Mouse (Mus musculus): ENCODE measurements around the gene Ifitm3. TPM values are rescaled to one million over a fixed set of nuclear protein-coding genes. Genes with fewer than 3 reads are reported as not detected.

Ifitm3 gene
- polyA plus RNA-seq (2015; fragmentation: Nextera tagmentation; extraction: Ambion mirVana) = 250 and 252 TPM in 2 replicates

GRCm38 (mm10) chr7:141010593-141010992 lies at the start of gene Ifitm3:
Gene Ifitm3, minus strand, starts transcription at chr7:141010770.

DNA sequence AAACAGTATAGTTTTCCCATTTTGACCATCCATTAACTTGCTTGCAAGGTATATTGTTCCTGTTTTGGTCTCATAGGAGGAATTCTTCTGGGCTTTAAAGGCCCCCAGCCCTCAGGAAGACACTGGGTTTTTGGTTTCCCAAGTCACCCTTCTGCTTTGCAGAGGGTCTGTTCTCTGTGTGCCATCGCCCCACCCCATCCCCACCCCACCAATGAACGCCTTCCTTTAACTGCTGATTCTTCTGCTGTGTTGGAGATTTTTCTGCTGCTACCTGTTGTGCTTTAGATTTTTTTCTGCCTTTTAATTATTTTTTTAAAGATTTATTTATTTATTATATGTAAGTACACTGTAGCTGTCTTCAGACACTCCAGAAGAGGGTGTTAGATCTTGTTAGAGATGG lies 18.3 kb upstream of the Ifitm3 start, which contains the start of gene Gm17387:
TSS of gene Gm17387 (plus strand) at position 301 of the 400 bp plus-strand sequence.

GRCm38 (mm10) chr7:141017824-141018223 lies 7.3 kb upstream of the Ifitm3 start, which contains the start of gene Ifitm6:
Gene Ifitm6, minus strand, starts transcription at chr7:141017924.

GRCm38 (mm10) chr7:140966921-140967320 lies 43.6 kb downstream of the Ifitm3 start, which contains the start of gene Ifitm1:
Gene Ifitm1, plus strand, starts transcription at chr7:140967221.

Other genes starting within 250 kb of the Ifitm3 start
- gene Cyp2e1, start 247.0 kb downstream of the Ifitm3 start, polyA plus RNA-seq (2015; fragmentation: Nextera tagmentation; extraction: Ambion mirVana) = 0.29 and 13.1 TPM in 2 replicates
- 0.21 TPM in 1 of 2 replicates, not detected in the other for gene Syce1, start 222.9 kb downstream of the Ifitm3 start, polyA plus RNA-seq (2015; fragmentation: Nextera tagmentation; extraction: Ambion mirVana)
- gene Zfp941, start 188.6 kb downstream of the Ifitm3 start, polyA plus RNA-seq (2015; fragmentation: Nextera tagmentation; extraction: Ambion mirVana) = 0.11 and 0.14 TPM in 2 replicates
- gene Urah, start 175.8 kb downstream of the Ifitm3 start, polyA plus RNA-seq (2015; fragmentation: Nextera tagmentation; extraction: Ambion mirVana) = 5.0 TPM in 1 of 2 replicates, not detected in the other
- gene Scgb1c1, start 165.2 kb downstream of the Ifitm3 start, polyA plus RNA-seq (2015; fragmentation: Nextera tagmentation; extraction: Ambion mirVana) = not detected in 2 replicates
- not detected in 2 replicates for gene Odf3, start 163.0 kb downstream of the Ifitm3 start, polyA plus RNA-seq (2015; fragmentation: Nextera tagmentation; extraction: Ambion mirVana)
- gene Gm45785, start 154.4 kb downstream of the Ifitm3 start, polyA plus RNA-seq (2015; fragmentation: Nextera tagmentation; extraction: Ambion mirVana) = not detected in 2 replicates
- gene Ric8a, start 153.8 kb downstream of the Ifitm3 start, polyA plus RNA-seq (2015; fragmentation: Nextera tagmentation; extraction: Ambion mirVana) = 40.2 and 42.3 TPM in 2 replicates
- 35.0 and 37.4 TPM in 2 replicates for gene Bet1l, start 153.2 kb downstream of the Ifitm3 start, polyA plus RNA-seq (2015; fragmentation: Nextera tagmentation; extraction: Ambion mirVana)
- gene Psmd13, start 128.8 kb downstream of the Ifitm3 start, polyA plus RNA-seq (2015; fragmentation: Nextera tagmentation; extraction: Ambion mirVana) = 170 and 182 TPM in 2 replicates
- 28.6 and 32.3 TPM in 2 replicates for gene Sirt3, start 128.5 kb downstream of the Ifitm3 start, polyA plus RNA-seq (2015; fragmentation: Nextera tagmentation; extraction: Ambion mirVana)
- 998 and 1,212 TPM in 2 replicates for gene Cox8b, start 110.3 kb downstream of the Ifitm3 start, polyA plus RNA-seq (2015; fragmentation: Nextera tagmentation; extraction: Ambion mirVana)
- 0.02 and 0.06 TPM in 2 replicates for gene Nlrp6, start 89.9 kb downstream of the Ifitm3 start, polyA plus RNA-seq (2015; fragmentation: Nextera tagmentation; extraction: Ambion mirVana)
- 8.7 and 9.2 TPM in 2 replicates for gene Pgghg, start 69.4 kb downstream of the Ifitm3 start, polyA plus RNA-seq (2015; fragmentation: Nextera tagmentation; extraction: Ambion mirVana)
- 1.2 and 2.4 TPM in 2 replicates for gene Ifitm5, start 60.5 kb downstream of the Ifitm3 start, polyA plus RNA-seq (2015; fragmentation: Nextera tagmentation; extraction: Ambion mirVana)
- not detected in 2 replicates for gene Gm45717, start 54.8 kb downstream of the Ifitm3 start, polyA plus RNA-seq (2015; fragmentation: Nextera tagmentation; extraction: Ambion mirVana)
- gene Ifitm2, start 54.8 kb downstream of the Ifitm3 start, polyA plus RNA-seq (2015; fragmentation: Nextera tagmentation; extraction: Ambion mirVana) = 680 and 694 TPM in 2 replicates
- gene Ifitm1, start 43.5 kb downstream of the Ifitm3 start, polyA plus RNA-seq (2015; fragmentation: Nextera tagmentation; extraction: Ambion mirVana) = 12.1 and 16.9 TPM in 2 replicates
- gene Ifitm6, start 7.2 kb upstream of the Ifitm3 start, polyA plus RNA-seq (2015; fragmentation: Nextera tagmentation; extraction: Ambion mirVana) = 0.56 and 1.0 TPM in 2 replicates
- gene Gm17387, start 18.4 kb upstream of the Ifitm3 start, polyA plus RNA-seq (2015; fragmentation: Nextera tagmentation; extraction: Ambion mirVana) = not detected in 2 replicates
- 0.56 TPM in 1 of 2 replicates, not detected in the other for gene B4galnt4, start 50.3 kb upstream of the Ifitm3 start, polyA plus RNA-seq (2015; fragmentation: Nextera tagmentation; extraction: Ambion mirVana)
- gene Pkp3, start 67.4 kb upstream of the Ifitm3 start, polyA plus RNA-seq (2015; fragmentation: Nextera tagmentation; extraction: Ambion mirVana) = 0.46 and 4.1 TPM in 2 replicates
- gene Sigirr, start 89.8 kb upstream of the Ifitm3 start, polyA plus RNA-seq (2015; fragmentation: Nextera tagmentation; extraction: Ambion mirVana) = 2.8 and 3.8 TPM in 2 replicates
- 0.93 TPM in 1 of 2 replicates, not detected in the other for gene Ano9, start 107.0 kb upstream of the Ifitm3 start, polyA plus RNA-seq (2015; fragmentation: Nextera tagmentation; extraction: Ambion mirVana)
- 29.8 and 34.4 TPM in 2 replicates for gene Ptdss2, start 111.6 kb upstream of the Ifitm3 start, polyA plus RNA-seq (2015; fragmentation: Nextera tagmentation; extraction: Ambion mirVana)
- gene Rnh1, start 162.1 kb upstream of the Ifitm3 start, polyA plus RNA-seq (2015; fragmentation: Nextera tagmentation; extraction: Ambion mirVana) = 80.7 and 92.6 TPM in 2 replicates
- 168 and 179 TPM in 2 replicates for gene Hras, start 183.2 kb upstream of the Ifitm3 start, polyA plus RNA-seq (2015; fragmentation: Nextera tagmentation; extraction: Ambion mirVana)
- 2.4 and 3.6 TPM in 2 replicates for gene Lrrc56, start 183.4 kb upstream of the Ifitm3 start, polyA plus RNA-seq (2015; fragmentation: Nextera tagmentation; extraction: Ambion mirVana)
- 0.18 TPM in 1 of 2 replicates, not detected in the other for gene Lmntd2, start 203.3 kb upstream of the Ifitm3 start, polyA plus RNA-seq (2015; fragmentation: Nextera tagmentation; extraction: Ambion mirVana)
- gene Rassf7, start 205.1 kb upstream of the Ifitm3 start, polyA plus RNA-seq (2015; fragmentation: Nextera tagmentation; extraction: Ambion mirVana) = 26.0 and 26.8 TPM in 2 replicates
- gene Phrf1, start 218.0 kb upstream of the Ifitm3 start, polyA plus RNA-seq (2015; fragmentation: Nextera tagmentation; extraction: Ambion mirVana) = 18.7 and 20.2 TPM in 2 replicates